Mouse (Mus musculus) embryonic facial prominence, embryonic 15.5 days (tissue): Measurements from ENCODE around the gene Krt12. TPM values are rescaled to one million over a fixed set of nuclear protein-coding genes. Genes with fewer than 3 reads are reported as not detected.
A peak's percentile ranks its signal among the peaks of the same experiment; 100 is the strongest.

Experiments
- ATAC-seq: fragments of 200-750 bp; cut with Nextera tagmentation; 2 replicates; pipeline ENCODE4 v1.8.0; 2017; ENCODE audit warnings: low read depth, moderate TSS enrichment; ENCODE audit not compliant: insufficient number of reproducible peaks, low FRiP score, low TSS enrichment
- H3K27ac ChIP-seq: fragments of 300-500 bp; sonication (generic); replicated peaks from 2 replicates; pipeline ENCODE4 v1.5.1; 2015; ENCODE audit warnings: mild to moderate bottlenecking, inconsistent platforms
- H3K27me3 ChIP-seq: fragments of 300-500 bp; sonication (generic); 2 replicates; pipeline ENCODE4 v1.6.1; 2015; ENCODE audit warnings: inconsistent platforms
- H3K36me3 ChIP-seq: fragments of 300-500 bp; sonication (generic); 2 replicates; pipeline ENCODE4 v1.6.1; 2015; ENCODE audit warnings: mild to moderate bottlenecking, inconsistent platforms
- H3K4me1 ChIP-seq: fragments of 300-500 bp; sonication (generic); 2 replicates; pipeline ENCODE4 v1.6.1; 2015; ENCODE audit warnings: inconsistent platforms
- H3K4me2 ChIP-seq: fragments of 300-500 bp; sonication (generic); replicated peaks from 2 replicates; pipeline ENCODE4 v1.6.1; 2015; ENCODE audit warnings: mild to moderate bottlenecking, inconsistent platforms
- H3K4me3 ChIP-seq: fragments of 300-500 bp; sonication (generic); replicated peaks from 2 replicates; pipeline ENCODE4 v1.5.1; 2015; ENCODE audit warnings: mild to moderate bottlenecking, inconsistent platforms
- H3K9ac ChIP-seq: fragments of 300-500 bp; sonication (generic); 2 replicates; pipeline ENCODE4 v1.6.1; 2015; ENCODE audit warnings: inconsistent platforms
- H3K9me3 ChIP-seq: fragments of 300-500 bp; sonication (generic); replicated peaks from 2 replicates; pipeline ENCODE4 v1.6.1; 2016; ENCODE audit warnings: inconsistent platforms
- WGBS: fragments of 180-500 bp; shearing (Covaris S2); methylation state at CpG from one replicate; pipeline ENCODE4 v1.1.7; 2015; 5-methylcytosine and 5-hydroxymethylcytosine counted together
- polyA plus RNA-seq: library from polyadenylated mRNA; unstranded; fragments of >200 nt; fragmentation: Nextera tagmentation; extraction: Ambion mirVana; gene quantifications from 2 replicates; pipeline ENCODE4 v1.2.1, GENCODE M21; 2015

The Krt12 gene
- polyA plus RNA-seq, 1 experiment from 2014 or later: 0.24 TPM

DNA sequence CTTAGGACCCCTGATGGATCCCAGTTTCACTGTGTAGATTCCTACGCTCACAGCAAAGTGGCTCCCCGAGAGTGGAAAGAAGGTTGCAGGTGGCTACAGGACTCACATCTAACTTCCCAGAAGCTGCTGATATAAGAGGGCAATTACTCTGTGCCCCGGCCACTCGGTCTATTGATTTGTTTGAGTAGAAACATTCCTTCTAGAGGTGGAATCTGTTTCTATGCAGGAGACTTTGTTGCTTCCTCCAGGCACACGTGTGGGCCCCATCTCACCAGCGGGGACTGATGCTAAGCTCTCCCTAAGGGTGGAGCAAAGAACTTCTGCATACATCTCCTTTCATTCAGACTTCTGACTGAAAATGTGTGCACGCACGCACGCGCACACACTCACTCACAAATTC lies 17.4 kb upstream of the Krt12 start:
- 46% methylated on average over 10 of the region's 10 CpGs for WGBS
- Histone ChIP-seq H3K4me3 (no peak overlapping the region), H3K27ac (no peak overlapping the region), H3K4me2 (no peak overlapping the region), H3K4me1 (peaks cover 6% of the 10 kb centered on the region; the same call in 1 of the 2 replicates), H3K27me3 (no peaks in the 10 kb centered on the region), H3K9ac (no peak overlapping the region), H3K36me3 (no peaks in the 10 kb centered on the region), H3K9me3 (no peaks in the 10 kb centered on the region)
- no peak for ATAC-seq

GRCm38 (mm10) chr11:99437972-99438371 lies 15.9 kb upstream of the Krt12 start, which contains the start of gene Krt20:
Gene Krt20 (minus strand): TSS chr11:99438150.
- Histone ChIP-seq H3K4me3 (no peak within 1 kb of the TSS), H3K36me3 (no peaks in the 10 kb centered on the region), H3K27me3 (no peaks in the 10 kb centered on the region), H3K4me1 (peaks cover 6% of the 10 kb centered on the region; the same call in 1 of the 2 replicates), H3K9ac (no peak within 1 kb of the TSS), H3K9me3 (no peaks in the 10 kb centered on the region), H3K27ac (no peak within 1 kb of the TSS), H3K4me2 (no peak within 1 kb of the TSS)
- ATAC-seq: no peak
- WGBS: 32% methylated on average over 10 of the region's 10 CpGs

- no peak overlapping the region for H3K4me3 ChIP-seq
- ATAC-seq: no peak
- H3K27ac ChIP-seq: no peak overlapping the region
- H3K9me3 ChIP-seq: no peaks in the 10 kb centered on the region
- H3K9ac ChIP-seq: no peak overlapping the region
- H3K27me3 ChIP-seq: no peaks in the 10 kb centered on the region
- no peaks in the 10 kb centered on the region for H3K36me3 ChIP-seq
- WGBS: 71% methylated on average over 4 of the region's 4 CpGs
- peaks cover 6% of the 10 kb centered on the region; the same call in 1 of the 2 replicates for H3K4me1 ChIP-seq
- no peak overlapping the region for H3K4me2 ChIP-seq
These were observed 14.6 kb upstream of the Krt12 start for GRCm38 (mm10) chr11:99436625-99437024.

GRCm38 (mm10) chr11:99430670-99431069 lies 8.6 kb upstream of the Krt12 start:
- H3K27me3 ChIP-seq: no peaks in the 10 kb centered on the region
- no peaks in the 10 kb centered on the region for H3K4me1 ChIP-seq
- no peaks in the 10 kb centered on the region for H3K36me3 ChIP-seq
- no peak overlapping the region for H3K27ac ChIP-seq
- no peak for ATAC-seq
- H3K4me3 ChIP-seq: no peak overlapping the region
- H3K9ac ChIP-seq: no peak overlapping the region
- no peak overlapping the region for H3K4me2 ChIP-seq
- no peaks in the 10 kb centered on the region for H3K9me3 ChIP-seq
- 38% methylated on average over 12 of the region's 12 CpGs for WGBS

GRCm38 (mm10) chr11:99420586-99420985 lies 1.5 kb downstream of the Krt12 start:
- ATAC-seq: no peak
- no peaks in the 10 kb centered on the region for H3K36me3 ChIP-seq
- WGBS: 37% methylated on average over 10 of the region's 10 CpGs
- H3K4me3 ChIP-seq: no peak overlapping the region
- H3K27ac ChIP-seq: no peak overlapping the region
- no peaks in the 10 kb centered on the region for H3K27me3 ChIP-seq
- 0 out of 2 replicates have a peak overlapping the region, but pooled peaks have one; percentile 15 for H3K4me2 ChIP-seq
- H3K4me1 ChIP-seq: no peaks in the 10 kb centered on the region
- no peaks in the 10 kb centered on the region for H3K9me3 ChIP-seq
- no peak overlapping the region for H3K9ac ChIP-seq

DNA sequence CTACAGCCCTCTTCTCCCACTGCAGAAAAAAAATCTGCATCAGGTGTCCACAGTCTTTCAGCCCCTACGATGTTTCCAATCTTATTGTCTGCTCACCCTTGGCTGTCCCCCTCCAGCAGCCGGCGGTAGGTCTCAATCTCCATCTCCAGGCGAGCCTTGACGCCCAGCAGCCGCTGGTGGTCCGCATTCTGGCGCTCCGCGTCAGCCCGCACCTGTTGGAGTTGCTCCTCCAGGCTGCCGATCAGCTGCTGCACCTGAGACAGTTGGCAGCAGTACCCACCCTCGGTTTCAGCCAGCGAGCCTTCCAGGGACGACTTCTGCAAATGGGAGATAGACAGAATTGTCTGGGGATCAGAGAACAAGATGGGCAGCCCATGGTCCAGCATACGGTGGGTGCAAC lies 4.2 kb downstream of the Krt12 start:
- no peak for ATAC-seq
- H3K4me1 ChIP-seq: no peaks in the 10 kb centered on the region
- H3K9me3 ChIP-seq: no peaks in the 10 kb centered on the region
- no peak overlapping the region for H3K27ac ChIP-seq
- H3K4me2 ChIP-seq: no peak overlapping the region
- H3K36me3 ChIP-seq: no peaks in the 10 kb centered on the region
- H3K4me3 ChIP-seq: no peak overlapping the region
- no peaks in the 10 kb centered on the region for H3K27me3 ChIP-seq
- WGBS: 66% methylated on average over 16 of the region's 16 CpGs
- H3K9ac ChIP-seq: no peak overlapping the region

GRCm38 (mm10) chr11:99416902-99417301 lies 5.2 kb downstream of the Krt12 start:
- H3K36me3 ChIP-seq: no peaks in the 10 kb centered on the region
- no peak overlapping the region for H3K27ac ChIP-seq
- H3K27me3 ChIP-seq: no peaks in the 10 kb centered on the region
- no peak overlapping the region for H3K9ac ChIP-seq
- WGBS: 83% methylated on average over 13 of the region's 13 CpGs
- H3K4me1 ChIP-seq: no peaks in the 10 kb centered on the region
- no peak for ATAC-seq
- H3K9me3 ChIP-seq: no peaks in the 10 kb centered on the region
- H3K4me2 ChIP-seq: no peak overlapping the region
- H3K4me3 ChIP-seq: no peak overlapping the region

DNA sequence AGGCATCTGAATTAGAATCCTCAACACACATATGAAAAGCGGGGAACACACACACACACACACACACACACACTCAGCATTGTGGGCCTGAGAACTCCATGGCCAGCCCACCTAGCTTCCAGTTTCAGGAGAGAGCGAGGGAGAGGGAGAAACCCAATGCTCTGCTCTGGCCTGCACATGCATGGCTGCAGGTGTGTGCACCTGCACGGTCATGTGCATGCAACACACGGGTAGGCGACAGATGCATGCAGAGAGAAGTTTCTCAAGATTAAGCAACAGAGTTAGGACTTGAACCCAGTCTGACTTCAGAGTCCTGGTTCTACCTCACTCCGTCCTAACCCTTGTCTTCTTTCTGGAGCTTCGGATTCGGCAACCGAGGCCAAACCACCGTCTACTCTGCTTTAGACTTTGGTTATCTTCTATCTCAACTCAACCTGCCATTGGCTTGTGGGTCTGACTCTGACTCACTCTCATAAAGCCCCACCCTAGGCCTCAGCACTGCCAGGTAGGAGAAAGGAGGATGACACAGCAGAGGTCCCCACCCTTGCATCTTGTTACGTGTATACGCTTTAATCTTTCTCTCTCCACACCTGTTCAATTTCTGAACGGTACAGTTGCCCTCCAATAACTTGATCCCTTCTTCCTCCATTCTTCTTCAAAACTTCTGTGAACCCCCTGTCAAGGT lies 7.5 kb downstream of the Krt12 start:
- no peak overlapping the region for H3K4me2 ChIP-seq
- no peaks in the 10 kb centered on the region for H3K36me3 ChIP-seq
- H3K4me3 ChIP-seq: no peak overlapping the region
- WGBS: 87% methylated on average over 13 of the region's 13 CpGs
- no peaks in the 10 kb centered on the region for H3K9me3 ChIP-seq
- no peaks in the 10 kb centered on the region for H3K27me3 ChIP-seq
- H3K9ac ChIP-seq: no peak overlapping the region
- no peak overlapping the region for H3K27ac ChIP-seq
- no peak for ATAC-seq
- H3K4me1 ChIP-seq: no peaks in the 10 kb centered on the region

GRCm38 (mm10) chr11:99413247-99413646 lies 8.8 kb downstream of the Krt12 start:
- Histone ChIP-seq H3K9ac (no peak overlapping the region), H3K36me3 (no peaks in the 10 kb centered on the region), H3K4me1 (no peaks in the 10 kb centered on the region), H3K27me3 (no peaks in the 10 kb centered on the region), H3K4me3 (no peak overlapping the region), H3K4me2 (no peak overlapping the region), H3K9me3 (no peaks in the 10 kb centered on the region), H3K27ac (no peak overlapping the region)
- WGBS: 19% methylated on average over 6 of the region's 6 CpGs
- no peak for ATAC-seq

GRCm38 (mm10) chr11:99406186-99406585 lies 15.9 kb downstream of the Krt12 start:
- no peak overlapping the region for H3K4me2 ChIP-seq
- H3K27me3 ChIP-seq: no peaks in the 10 kb centered on the region; the same call in 1 of the 2 replicates
- no peaks in the 10 kb centered on the region for H3K9me3 ChIP-seq
- no peak overlapping the region for H3K9ac ChIP-seq
- WGBS: 68% methylated on average over 10 of the region's 10 CpGs
- 0 out of 2 replicates have a peak overlapping the region, but pooled peaks have one; percentile 17 for H3K27ac ChIP-seq
- no peaks in the 10 kb centered on the region for H3K36me3 ChIP-seq
- no peak overlapping the region for H3K4me3 ChIP-seq
- no peak for ATAC-seq
- H3K4me1 ChIP-seq: no peaks in the 10 kb centered on the region

DNA sequence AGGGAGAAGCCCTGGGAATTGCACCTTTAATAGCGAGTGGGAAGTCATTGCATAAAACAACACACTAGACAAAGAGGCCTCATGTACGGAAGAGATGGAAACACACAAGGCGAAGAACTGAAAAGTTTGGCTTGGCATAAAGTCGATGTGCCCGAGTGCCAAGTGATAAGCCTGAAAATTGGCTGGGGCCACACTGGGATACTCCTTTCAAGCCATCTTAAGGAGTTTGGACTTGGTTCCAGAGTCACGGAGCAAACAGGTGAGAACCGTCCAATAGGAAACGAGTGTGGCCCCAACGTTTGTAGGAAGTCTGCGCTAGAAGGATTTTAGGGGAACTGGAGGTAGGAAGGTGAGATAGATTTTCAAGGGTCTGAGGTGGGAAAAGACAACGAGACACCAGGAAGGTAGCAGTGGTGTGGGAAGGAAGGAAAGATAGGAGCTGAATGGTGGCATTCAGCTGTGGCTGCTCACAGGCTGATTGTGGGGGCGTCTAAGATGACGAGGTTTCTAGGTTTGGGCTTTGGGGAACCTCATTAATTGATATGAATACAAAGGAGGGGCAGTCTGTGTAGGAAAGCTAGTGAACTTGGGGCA lies 22.0 kb downstream of the Krt12 start:
- Histone ChIP-seq H3K4me1 (no peaks in the 10 kb centered on the region), H3K27me3 (peaks cover 6% of the 10 kb centered on the region; the same call in 1 of the 2 replicates), H3K4me3 (no peak overlapping the region), H3K9ac (no peak overlapping the region), H3K4me2 (no peak overlapping the region), H3K27ac (no peak overlapping the region), H3K9me3 (no peaks in the 10 kb centered on the region), H3K36me3 (no peaks in the 10 kb centered on the region)
- 84% methylated on average over 13 of the region's 13 CpGs for WGBS
- ATAC-seq: no peak
